Mouse (Mus musculus) neural tube, embryonic 14.5 days (tissue): ENCODE results near the gene Myo1d. TPM values are rescaled to one million over a fixed set of nuclear protein-coding genes. Genes with fewer than 3 reads are reported as not detected.

Experiments
- ATAC-seq: fragments of 200-750 bp; cut with Nextera tagmentation; 2 replicates; pipeline ENCODE4 v1.8.0; 2017; ENCODE audit warnings: low read depth, mild to moderate bottlenecking, moderate TSS enrichment, moderate library complexity
- H3K27ac ChIP-seq: fragments of 300-500 bp; sonication (generic); 2 replicates; pipeline ENCODE4 v1.5.1; 2014; ENCODE audit warnings: low read depth, mild to moderate bottlenecking, control low read depth, low read length, moderate library complexity, mixed read lengths
- H3K27me3 ChIP-seq: fragments of 300-500 bp; sonication (generic); 2 replicates; pipeline ENCODE4 v1.6.1; 2014; ENCODE audit warnings: low read length; ENCODE audit not compliant: control insufficient read depth, insufficient read depth
- H3K36me3 ChIP-seq: fragments of 300-500 bp; sonication (generic); 2 replicates; pipeline ENCODE4 v1.6.1; 2014; ENCODE audit warnings: low read length, mixed read lengths; ENCODE audit not compliant: control insufficient read depth, insufficient read depth
- H3K4me1 ChIP-seq: fragments of 300-500 bp; sonication (generic); 2 replicates; pipeline ENCODE4 v1.6.1; 2014; ENCODE audit warnings: low read length; ENCODE audit not compliant: control insufficient read depth, insufficient read depth
- H3K4me2 ChIP-seq: fragments of 300-500 bp; sonication (generic); 2 replicates; pipeline ENCODE4 v1.6.1; 2014; ENCODE audit warnings: mild to moderate bottlenecking, low read depth, low read length, control low read depth
- H3K4me3 ChIP-seq: fragments of 300-500 bp; sonication (generic); 2 replicates; pipeline ENCODE4 v1.5.1; 2014; ENCODE audit warnings: low read depth, low read length, control low read depth, mixed read lengths
- H3K9ac ChIP-seq: fragments of 300-500 bp; sonication (generic); replicated peaks from 2 replicates; pipeline ENCODE4 v1.6.1; 2014; ENCODE audit warnings: low read depth, mild to moderate bottlenecking, control low read depth, low read length, mixed read lengths
- H3K9me3 ChIP-seq: fragments of 300-500 bp; sonication (generic); 2 replicates; pipeline ENCODE4 v1.6.1; 2016; ENCODE audit warnings: low read length; ENCODE audit not compliant: control insufficient read depth
- WGBS: fragments of 180-500 bp; shearing (Covaris S2); extraction: QIAGEN DNeasy Blood & Tissue Kit; methylation state at CpG from one replicate; pipeline ENCODE4 v1.1.7; 2014; 5-methylcytosine and 5-hydroxymethylcytosine counted together
- polyA plus RNA-seq: library from polyadenylated mRNA; unstranded; fragments of >200 nt; fragmentation: Nextera tagmentation; extraction: Ambion mirVana; gene quantifications from 2 replicates; pipeline ENCODE4 v1.2.1, GENCODE M21; 2014

Gene Myo1d
- polyA plus RNA-seq, 1 experiment from 2014 or later, result 2.4 TPM

DNA sequence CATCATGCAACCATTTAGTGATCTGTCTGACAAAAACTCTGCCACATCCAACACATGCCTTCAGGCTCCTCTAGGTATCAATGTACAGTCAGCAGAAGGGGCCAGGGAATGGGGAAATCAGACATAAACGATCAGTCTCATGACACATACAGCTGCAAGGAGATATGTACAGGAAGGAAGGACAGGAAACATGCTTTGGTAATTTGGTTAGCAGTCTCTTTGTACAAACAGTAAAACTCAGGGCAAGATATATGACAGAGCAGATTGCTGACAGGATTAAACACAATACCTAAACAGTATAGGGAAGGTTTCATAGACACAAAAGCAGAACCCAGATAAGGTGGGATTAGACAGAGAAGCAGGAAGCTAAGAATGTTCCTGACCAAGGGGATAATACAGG lies 60.8 kb downstream of the Myo1d start:
- Histone ChIP-seq H3K36me3 (no peaks in the 10 kb centered on the region), H3K4me1 (no peaks in the 10 kb centered on the region), H3K4me3 (no peak overlapping the region), H3K4me2 (no peak overlapping the region), H3K9me3 (no peaks in the 10 kb centered on the region), H3K27ac (no peak overlapping the region), H3K27me3 (no peaks in the 10 kb centered on the region), H3K9ac (no peak overlapping the region)
- 76% methylated on average over 1 of the region's 1 CpGs for WGBS
- ATAC-seq, result no peak

DNA sequence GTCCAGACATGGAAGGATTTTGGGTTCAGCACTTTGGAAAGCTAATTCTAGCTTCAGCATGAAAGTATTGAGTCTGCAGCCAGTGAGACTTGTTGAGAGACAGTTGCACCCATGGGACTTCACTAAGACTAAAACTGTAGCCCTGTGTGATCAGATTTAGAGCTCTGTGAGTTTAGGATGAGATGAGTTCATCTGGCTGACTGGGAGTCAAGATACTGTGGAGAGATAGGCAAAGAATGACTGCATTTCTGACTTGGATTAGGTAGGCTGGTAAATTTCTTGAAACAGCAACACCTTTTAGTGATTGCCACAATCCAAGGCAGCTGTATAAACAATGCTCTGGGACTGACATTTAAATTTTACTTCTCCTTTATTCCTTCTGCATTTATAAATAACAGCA lies 61.8 kb downstream of the Myo1d start:
- H3K9ac ChIP-seq, result no peak overlapping the region
- H3K36me3 ChIP-seq, result no peaks in the 10 kb centered on the region
- H3K4me2 ChIP-seq, result no peak overlapping the region
- no peaks in the 10 kb centered on the region for H3K9me3 ChIP-seq
- H3K27me3 ChIP-seq, result no peaks in the 10 kb centered on the region
- no peak for ATAC-seq
- no peak overlapping the region for H3K27ac ChIP-seq
- no peak overlapping the region for H3K4me3 ChIP-seq
- no peaks in the 10 kb centered on the region for H3K4me1 ChIP-seq

DNA sequence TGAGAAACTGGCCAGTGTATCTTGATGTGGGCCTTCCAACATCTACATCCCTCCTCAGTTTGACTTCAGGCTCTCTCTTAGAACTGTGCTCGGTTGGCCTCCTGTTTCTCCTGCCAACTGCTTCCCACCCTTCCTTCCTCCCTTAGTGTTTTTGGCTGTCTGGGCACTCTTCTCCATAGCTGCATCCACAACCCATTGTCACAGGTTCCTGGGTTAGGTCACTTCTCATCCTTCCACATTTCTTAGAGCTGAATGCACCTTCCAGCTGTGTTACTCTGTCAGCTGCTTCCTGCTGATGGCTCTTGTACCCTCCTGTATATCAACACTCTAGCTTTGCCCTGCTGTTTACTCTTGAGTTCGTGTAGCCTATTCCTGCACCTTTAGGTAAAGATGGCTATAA lies 64.7 kb downstream of the Myo1d start:
- Histone ChIP-seq H3K36me3 (no peaks in the 10 kb centered on the region), H3K27me3 (no peaks in the 10 kb centered on the region), H3K4me1 (no peaks in the 10 kb centered on the region), H3K4me2 (no peak overlapping the region), H3K9ac (no peak overlapping the region), H3K9me3 (no peaks in the 10 kb centered on the region), H3K27ac (no peak overlapping the region), H3K4me3 (no peak overlapping the region)
- WGBS, result 91% methylated on average over 2 of the region's 2 CpGs
- no peak for ATAC-seq

DNA sequence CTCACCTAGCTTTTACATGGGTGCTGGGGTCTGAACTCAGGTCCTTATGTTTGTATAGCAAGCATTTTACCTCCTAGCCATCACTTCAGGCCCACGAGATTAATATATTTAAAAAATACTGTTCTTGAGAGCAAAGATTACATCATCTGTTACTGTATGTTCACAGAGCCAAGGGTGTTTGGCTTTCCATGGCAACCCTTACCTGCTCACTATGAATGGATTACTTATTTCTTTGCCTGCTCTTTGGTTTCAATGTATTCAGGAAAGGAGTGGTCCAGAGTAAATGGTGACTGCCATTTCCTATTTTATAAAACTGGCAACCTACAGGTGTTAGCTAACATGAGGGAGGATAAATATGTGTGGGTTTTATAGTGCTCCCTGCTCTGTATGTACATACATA lies 66.1 kb downstream of the Myo1d start:
- Histone ChIP-seq H3K4me1 (no peaks in the 10 kb centered on the region), H3K4me2 (no peak overlapping the region), H3K27ac (no peak overlapping the region), H3K4me3 (no peak overlapping the region), H3K27me3 (no peaks in the 10 kb centered on the region), H3K9me3 (no peaks in the 10 kb centered on the region), H3K36me3 (no peaks in the 10 kb centered on the region), H3K9ac (no peak overlapping the region)
- WGBS, result 83% methylated on average over 1 of the region's 1 CpGs
- no peak for ATAC-seq

DNA sequence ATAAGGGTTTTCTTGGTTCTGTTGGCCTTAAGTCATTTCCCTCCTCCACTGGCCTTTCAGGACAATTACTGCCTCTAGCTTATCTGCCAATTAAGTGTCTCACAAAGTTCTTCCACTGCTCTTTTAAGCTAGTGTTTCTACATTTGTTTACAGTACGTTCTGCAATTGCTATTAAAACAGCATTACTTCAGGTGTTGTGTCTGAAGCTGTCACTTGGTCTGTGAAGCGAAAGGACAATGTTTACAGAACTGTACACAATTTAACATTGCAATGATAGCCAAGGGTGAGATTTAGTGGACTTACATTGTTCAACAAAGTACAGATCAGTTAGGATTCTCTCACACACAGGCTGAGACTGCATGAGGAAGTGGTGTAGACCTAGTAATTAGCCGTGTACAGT lies 67.6 kb downstream of the Myo1d start:
- no peaks in the 10 kb centered on the region for H3K27me3 ChIP-seq
- H3K27ac ChIP-seq, result no peak overlapping the region
- no peak overlapping the region for H3K9ac ChIP-seq
- no peaks in the 10 kb centered on the region for H3K9me3 ChIP-seq
- H3K4me1 ChIP-seq, result no peaks in the 10 kb centered on the region
- ATAC-seq, result no peak
- H3K4me3 ChIP-seq, result no peak overlapping the region
- no peak overlapping the region for H3K4me2 ChIP-seq
- H3K36me3 ChIP-seq, result no peaks in the 10 kb centered on the region
- WGBS, result 83% methylated on average over 3 of the region's 3 CpGs

DNA sequence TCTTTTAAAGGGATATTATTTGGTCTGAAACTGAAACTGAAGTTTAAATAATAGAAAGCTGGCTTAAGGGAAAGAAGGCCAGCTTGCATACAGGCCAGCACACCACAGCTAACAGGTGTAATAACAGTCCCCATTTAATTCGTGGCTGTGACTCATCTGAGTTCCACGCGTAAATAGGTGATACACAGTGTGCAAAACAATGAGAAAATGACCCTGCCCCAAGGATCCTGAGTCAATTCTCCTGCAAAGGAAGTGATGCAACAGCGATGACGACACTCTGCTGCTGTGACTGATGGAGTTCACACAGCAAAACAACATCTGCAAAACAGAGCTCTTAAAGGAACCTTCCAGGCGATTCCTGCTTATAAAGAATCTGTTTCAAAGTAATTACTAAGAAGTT lies 68.5 kb downstream of the Myo1d start:
- Histone ChIP-seq H3K9me3 (no peaks in the 10 kb centered on the region), H3K27ac (no peak overlapping the region), H3K36me3 (no peaks in the 10 kb centered on the region), H3K9ac (no peak overlapping the region), H3K4me1 (no peaks in the 10 kb centered on the region), H3K4me2 (no peak overlapping the region), H3K27me3 (no peaks in the 10 kb centered on the region), H3K4me3 (no peak overlapping the region)
- ATAC-seq, result no peak
- 72% methylated on average over 6 of the region's 6 CpGs for WGBS

DNA sequence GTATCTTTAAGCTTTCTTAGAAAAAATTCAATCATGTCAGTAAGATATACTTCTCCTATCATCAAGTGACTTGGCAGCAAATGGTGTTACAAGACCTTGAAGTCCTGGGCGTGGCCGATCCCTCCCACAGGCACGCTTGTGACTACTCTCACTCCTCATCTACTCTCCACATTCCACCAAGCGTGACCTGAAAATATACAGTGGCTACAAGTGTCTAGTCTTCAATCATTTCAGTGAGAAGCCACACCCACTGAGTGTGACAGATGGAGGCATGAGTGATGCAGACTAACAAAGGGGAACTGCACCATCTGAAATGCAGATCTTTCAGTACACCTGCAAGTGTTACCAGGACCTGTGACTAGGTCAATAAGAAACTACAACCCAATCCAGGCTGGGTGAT lies 79.2 kb downstream of the Myo1d start:
- H3K4me3 ChIP-seq, result no peak overlapping the region

DNA sequence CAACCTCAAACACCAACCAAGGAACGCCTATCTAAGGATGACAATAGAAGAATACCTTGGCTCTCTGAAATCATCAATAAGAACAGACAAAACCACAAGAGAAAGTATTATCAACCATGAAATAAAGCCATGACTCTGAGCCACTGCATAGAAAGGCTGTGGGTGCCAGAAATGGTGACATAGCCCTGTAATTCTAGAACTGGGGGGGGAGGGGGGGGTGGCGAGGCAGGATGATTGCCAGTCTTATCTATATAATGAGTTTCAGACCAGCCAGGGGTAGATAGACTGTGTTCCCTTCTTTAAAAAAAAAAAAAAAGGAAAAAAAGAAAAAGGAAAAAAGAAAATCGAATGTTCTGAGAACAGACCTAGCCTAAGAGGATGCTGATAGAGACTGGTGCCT lies 81.1 kb downstream of the Myo1d start:
- 80% methylated on average over 3 of the region's 3 CpGs for WGBS
- no peaks in the 10 kb centered on the region for H3K36me3 ChIP-seq
- no peaks in the 10 kb centered on the region for H3K4me1 ChIP-seq
- H3K9me3 ChIP-seq, result no peaks in the 10 kb centered on the region
- H3K27ac ChIP-seq, result no peak overlapping the region
- no peaks in the 10 kb centered on the region for H3K27me3 ChIP-seq
- no peak overlapping the region for H3K4me2 ChIP-seq
- no peak overlapping the region for H3K4me3 ChIP-seq
- ATAC-seq, result no peak
- no peak overlapping the region for H3K9ac ChIP-seq

More for the DNA sequence above, 79.2 kb downstream of the Myo1d start:
- Histone ChIP-seq H3K9me3 (no peaks in the 10 kb centered on the region), H3K27ac (no peak overlapping the region), H3K9ac (no peak overlapping the region), H3K4me2 (no peak overlapping the region), H3K4me1 (no peaks in the 10 kb centered on the region), H3K27me3 (no peaks in the 10 kb centered on the region), H3K36me3 (no peaks in the 10 kb centered on the region)
- WGBS, result 81% methylated on average over 4 of the region's 4 CpGs
- no peak for ATAC-seq

DNA sequence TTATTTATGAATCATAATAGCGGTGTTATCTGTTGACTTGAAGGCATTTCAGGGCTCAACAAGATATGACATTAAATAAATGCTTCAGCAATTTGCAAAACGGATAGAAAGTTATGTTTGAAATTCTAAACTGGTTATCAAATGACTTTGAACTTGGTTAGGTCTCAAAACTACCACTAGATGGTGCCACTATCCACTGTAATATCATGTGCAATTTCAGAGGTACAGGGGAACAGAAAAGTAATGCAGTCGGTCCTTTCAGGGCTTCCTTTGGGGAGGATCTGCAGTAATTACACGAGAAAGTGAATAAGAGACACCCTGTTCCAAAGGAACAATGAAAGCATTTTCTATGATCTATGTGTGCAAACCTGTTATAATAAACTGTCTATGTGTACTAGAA lies 83.5 kb downstream of the Myo1d start:
- no peak overlapping the region for H3K4me3 ChIP-seq
- H3K36me3 ChIP-seq, result no peaks in the 10 kb centered on the region
- H3K9ac ChIP-seq, result no peak overlapping the region
- H3K27ac ChIP-seq, result no peak overlapping the region
- H3K4me1 ChIP-seq, result no peaks in the 10 kb centered on the region
- WGBS, result 11% methylated on average over 4 of the region's 4 CpGs
- no peaks in the 10 kb centered on the region for H3K27me3 ChIP-seq
- ATAC-seq, result no peak
- H3K4me2 ChIP-seq, result no peak overlapping the region
- H3K9me3 ChIP-seq, result no peaks in the 10 kb centered on the region

DNA sequence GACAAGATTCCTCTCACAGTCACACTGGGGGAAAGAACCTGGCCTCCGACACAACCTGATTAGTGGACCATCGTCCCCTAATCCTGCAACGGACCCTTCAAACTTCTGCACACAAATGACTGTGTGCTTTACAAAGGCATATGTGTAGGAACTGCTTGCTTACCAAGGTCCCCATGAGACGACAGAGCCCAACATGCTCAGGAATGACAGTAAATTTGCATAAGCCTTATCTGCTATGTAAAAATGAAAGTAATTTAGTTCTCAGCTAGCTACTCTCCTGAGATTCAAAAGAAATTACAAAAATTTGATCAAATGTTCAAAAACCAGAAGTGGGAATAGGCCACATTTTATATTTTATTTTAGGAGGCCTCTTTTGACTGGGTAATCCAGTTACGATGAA lies 95.2 kb downstream of the Myo1d start:
- Histone ChIP-seq H3K27ac (no peak overlapping the region), H3K9ac (no peak overlapping the region), H3K4me3 (no peak overlapping the region), H3K9me3 (no peaks in the 10 kb centered on the region), H3K36me3 (no peaks in the 10 kb centered on the region), H3K4me1 (no peaks in the 10 kb centered on the region), H3K27me3 (no peaks in the 10 kb centered on the region), H3K4me2 (no peak overlapping the region)
- no peak for ATAC-seq
- WGBS, result 83% methylated on average over 5 of the region's 5 CpGs
